Mouse (Mus musculus): ENCODE measurements at regions not wholly inside any gene's neighbourhood (a gene's known extent, or its start where the extent isn't known, plus 50 kb on each side); places are given as distances from the start of the nearest gene placed in this dataset.
A peak's percentile ranks its signal among the peaks of the same experiment; 100 is the strongest.

GRCm38 (mm10) chr8:116379851-116380250 lies 124.9 kb upstream of the Dynlrb2 start:
- no peak for DNase-seq (ENCODE audit: low spot score in 2 of 2)

GRCm38 (mm10) chr8:116375758-116376157 lies 129.0 kb upstream of the Dynlrb2 start:
- peak in 1 of 2 experiments; percentile 18 for DNase-seq (ENCODE audit: low spot score in 2 of 2)

- no peak for DNase-seq (ENCODE audit: low spot score in 2 of 2)
Observed at GRCm38 (mm10) chr8:116373063-116373462, 131.7 kb upstream of the Dynlrb2 start.

GRCm38 (mm10) chr8:116372574-116372973 lies 132.2 kb upstream of the Dynlrb2 start:
- peak; percentile 26 to 45 for DNase-seq (ENCODE audit: low spot score in 2 of 2)

GRCm38 (mm10) chr8:116372056-116372455 lies 132.7 kb upstream of the Dynlrb2 start:
- DNase-seq (ENCODE audit: low spot score in 2 of 2): no peak

- DNase-seq (ENCODE audit: low spot score in 2 of 2): no peak
Observed at GRCm38 (mm10) chr8:116367491-116367890, 137.3 kb upstream of the Dynlrb2 start.

GRCm38 (mm10) chr8:116366706-116367105 lies 138.1 kb upstream of the Dynlrb2 start:
- DNase-seq (ENCODE audit: low spot score in 2 of 2): no peak

- DNase-seq (ENCODE audit: low spot score in 2 of 2): no peak
Observed at GRCm38 (mm10) chr8:116364751-116365150, 140.0 kb upstream of the Dynlrb2 start.

- no peak for DNase-seq (ENCODE audit: low spot score in 2 of 2)
Observed at GRCm38 (mm10) chr8:116364172-116364571, 140.6 kb upstream of the Dynlrb2 start.

GRCm38 (mm10) chr8:116362351-116362750 lies 142.4 kb upstream of the Dynlrb2 start:
- DNase-seq (ENCODE audit: low spot score in 2 of 2): no peak

GRCm38 (mm10) chr8:116359761-116360160 lies 145.0 kb upstream of the Dynlrb2 start:
- no peak for DNase-seq (ENCODE audit: low spot score in 2 of 2)

GRCm38 (mm10) chr8:116354756-116355155 lies 150.0 kb upstream of the Dynlrb2 start:
- DNase-seq (ENCODE audit: low spot score in 2 of 2): no peak

GRCm38 (mm10) chr8:116353911-116354310 lies 150.9 kb upstream of the Dynlrb2 start:
- no peak for DNase-seq (ENCODE audit: low spot score in 2 of 2)

- no peak for DNase-seq (ENCODE audit: low spot score in 2 of 2)
Observed at GRCm38 (mm10) chr8:116352635-116353034, 152.1 kb upstream of the Dynlrb2 start.

GRCm38 (mm10) chr8:116348971-116349370 lies 155.8 kb upstream of the Dynlrb2 start:
- DNase-seq (ENCODE audit: low spot score in 2 of 2): no peak

GRCm38 (mm10) chr8:116346990-116347389 lies 157.8 kb upstream of the Dynlrb2 start:
- no peak for DNase-seq (ENCODE audit: low spot score in 2 of 2)

- DNase-seq (ENCODE audit: low spot score in 2 of 2): no peak
Observed at GRCm38 (mm10) chr8:116344590-116345222, 160.1 kb upstream of the Dynlrb2 start.

- no peak for DNase-seq (ENCODE audit: low spot score in 2 of 2)
Observed at GRCm38 (mm10) chr8:116343534-116343933, 161.2 kb upstream of the Dynlrb2 start.

- no peak for DNase-seq (ENCODE audit: low spot score in 2 of 2)
Observed at GRCm38 (mm10) chr8:116334772-116335171, 170.0 kb upstream of the Dynlrb2 start.

- peak in 1 of 2 experiments; percentile 2 for DNase-seq (ENCODE audit: low spot score in 2 of 2)
Observed at GRCm38 (mm10) chr8:116334101-116334500, 170.7 kb upstream of the Dynlrb2 start.

- DNase-seq (ENCODE audit: low spot score in 2 of 2): no peak
Observed at GRCm38 (mm10) chr8:116320014-116320680, 184.6 kb upstream of the Dynlrb2 start.

GRCm38 (mm10) chr8:116315410-116315809 lies 189.4 kb upstream of the Dynlrb2 start:
- no peak for DNase-seq (ENCODE audit: low spot score in 2 of 2)

GRCm38 (mm10) chr8:116314429-116315092 lies 190.2 kb upstream of the Dynlrb2 start:
- no peak for DNase-seq (ENCODE audit: low spot score in 2 of 2)
